Mouse (Mus musculus) bone marrow macrophage, adult 2 months (primary cell): ENCODE results near the gene Zbtb5.

Experiments used
- CTCF ChIP-seq: IDR thresholded peaks from 2 replicates; pipeline ENCODE4 v1.5.1; 2012; ENCODE audit warnings: low read depth, mild to moderate bottlenecking, low read length, moderate library complexity
- POLR2A ChIP-seq: IDR thresholded peaks from 2 replicates; pipeline ENCODE4 v1.6.1; 2012; ENCODE audit warnings: mild to moderate bottlenecking, low read depth, low read length, borderline replicate concordance

GRCm38 (mm10) chr4:44970056-44970455, 42.2 kb downstream of the Zbtb5 start:
- TF ChIP-seq CTCF (no peak), POLR2A (no peak)
